Mouse (Mus musculus): ENCODE data around the gene Strn.

DNA sequence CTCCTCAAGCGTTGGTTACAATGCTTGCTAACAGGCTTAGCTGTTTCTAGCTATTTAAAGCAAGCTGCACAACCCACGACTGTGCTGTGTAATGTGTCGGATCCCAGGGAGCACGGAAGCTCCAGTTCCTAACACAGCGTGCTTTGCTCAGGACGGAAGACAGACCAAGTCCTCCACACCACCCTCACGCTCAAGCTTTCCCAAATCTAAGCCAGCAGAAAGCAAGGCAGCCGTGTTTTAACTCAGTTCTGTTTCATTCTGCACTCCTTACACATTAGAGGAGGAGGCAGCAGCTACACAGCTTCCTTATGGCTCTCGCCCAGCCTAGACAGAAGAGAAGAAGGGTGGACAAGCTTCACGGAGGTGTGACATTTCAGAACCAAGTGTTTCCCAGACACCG, 60.2 kb downstream of the Strn start:
- TF ChIP-seq CTCF (IDR thresholded peaks at IDR 0.05; ENCODE audit: control insufficient read depth, insufficient read depth, low read length) (no peak), POLR2A (IDR thresholded peaks at IDR 0.05; ENCODE audit: borderline replicate concordance, control insufficient read depth, low read depth, low read length) (no peak)
